Mouse (Mus musculus) mature B cell (primary cell): ENCODE data around the gene Arfip2.

ENCODE experiments used
- in situ Hi-C: fragments of 300-500 bp; cut with MboI; formaldehyde crosslinking; loops from 2 replicates; pipeline ENCODE4 v1.14.3; 2019

The Arfip2 gene

GRCm38 (mm10) chr7:105640233-105640893 lies at the start of gene Arfip2, which contains the start of gene Gm45799:
TSS of gene Arfip2 (minus strand) at chr7:105640416.
TSS of gene Gm45799 (plus strand) at chr7:105640552.
- in situ Hi-C loops = loop anchor here (5.0 kb wide), 1 partner anchor 92 kb away; no protein-coding TSS in a partner anchor

- in situ Hi-C loops = no loop called here
Measured at GRCm38 (mm10) chr7:105685541-105686197, 45.5 kb upstream of the Arfip2 start.

DNA sequence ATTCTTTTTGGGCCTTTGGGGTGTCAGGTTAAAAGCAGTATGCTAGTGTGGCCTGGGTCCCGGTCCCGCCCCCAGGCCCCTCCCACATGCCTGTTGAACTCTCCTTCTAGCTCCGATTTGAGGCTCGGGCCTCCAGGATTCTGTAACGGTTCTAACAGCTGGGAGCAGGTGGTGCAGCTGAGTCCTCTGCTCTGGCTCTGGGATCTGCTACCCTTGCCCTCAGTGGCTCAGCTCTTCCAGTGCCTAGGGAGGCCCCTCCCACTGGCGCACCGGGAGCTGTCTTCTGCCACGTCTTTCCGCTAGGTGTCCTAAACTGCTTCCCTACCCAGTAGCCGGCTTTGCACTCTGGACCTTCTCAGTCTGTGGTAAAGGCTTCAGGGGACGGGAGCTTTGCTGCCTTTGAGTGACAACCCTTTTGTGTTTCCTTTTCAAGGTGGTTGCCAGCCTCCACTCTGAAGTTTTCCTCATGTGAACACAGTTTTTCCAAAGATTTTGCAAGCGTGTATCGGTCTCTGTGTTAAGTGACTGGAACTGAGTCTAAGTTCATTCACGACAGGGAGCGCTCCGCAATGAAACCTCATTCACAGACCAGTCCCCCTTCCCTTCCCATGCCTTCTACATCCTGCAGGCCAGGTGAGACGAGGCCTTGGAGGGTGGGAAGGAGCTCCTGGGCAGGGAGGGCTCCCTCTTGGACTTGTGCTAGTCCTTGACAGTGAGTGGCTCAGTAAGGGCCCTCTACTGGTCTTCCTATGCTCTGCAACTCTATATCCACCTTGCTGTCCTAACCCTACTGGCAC lies 10.6 kb upstream of the Arfip2 start, which contains the start of gene Dnhd1:
Gene Dnhd1, plus strand, starts transcription at position 189 of the 797 bp plus-strand sequence.
- in situ Hi-C loops = no loop called here

DNA sequence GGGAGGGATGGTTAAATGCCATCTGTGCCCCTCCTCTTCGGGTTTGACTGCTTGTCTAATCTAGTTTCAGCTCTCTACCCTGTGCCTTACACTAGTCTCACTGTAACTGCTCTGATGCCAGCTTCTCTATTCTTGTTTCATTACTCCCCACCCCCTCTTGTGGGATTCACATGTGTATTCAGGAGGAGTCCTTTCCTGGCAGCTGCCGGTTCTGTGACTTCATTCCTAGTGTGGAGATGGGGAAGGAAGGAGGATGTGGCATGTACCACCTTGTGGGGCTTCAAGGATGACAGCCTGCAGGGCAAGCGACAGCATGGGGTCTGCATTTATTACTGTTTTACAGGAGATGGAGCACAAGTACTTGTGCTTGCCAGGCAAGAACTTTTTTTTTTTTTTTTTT lies 1.7 kb upstream of the Arfip2 start:
- in situ Hi-C loops = loop anchor here (5.0 kb wide), 1 partner anchor 90 kb away; no protein-coding TSS in a partner anchor

DNA sequence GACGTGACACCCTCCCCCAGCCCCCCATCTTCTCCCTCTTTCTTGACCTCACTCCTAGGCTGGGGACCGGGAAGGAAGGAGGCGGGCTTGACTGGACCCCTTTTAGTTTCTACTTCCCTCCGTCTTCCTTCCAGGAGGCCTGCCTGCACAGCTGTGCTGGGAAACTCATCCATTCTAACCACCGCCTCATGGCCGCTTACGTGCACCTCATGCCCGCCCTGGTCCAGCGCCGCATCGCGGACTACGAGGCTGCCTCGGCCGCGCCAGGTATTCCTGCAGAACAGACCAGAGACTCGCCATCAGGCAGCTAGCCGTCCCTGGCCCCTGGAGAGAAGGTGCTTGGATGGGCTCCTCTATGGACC lies 659 bp upstream of the Arfip2 start:
- in situ Hi-C loops = loop anchor here (5.0 kb wide), 1 partner anchor 91 kb away; no protein-coding TSS in a partner anchor

DNA sequence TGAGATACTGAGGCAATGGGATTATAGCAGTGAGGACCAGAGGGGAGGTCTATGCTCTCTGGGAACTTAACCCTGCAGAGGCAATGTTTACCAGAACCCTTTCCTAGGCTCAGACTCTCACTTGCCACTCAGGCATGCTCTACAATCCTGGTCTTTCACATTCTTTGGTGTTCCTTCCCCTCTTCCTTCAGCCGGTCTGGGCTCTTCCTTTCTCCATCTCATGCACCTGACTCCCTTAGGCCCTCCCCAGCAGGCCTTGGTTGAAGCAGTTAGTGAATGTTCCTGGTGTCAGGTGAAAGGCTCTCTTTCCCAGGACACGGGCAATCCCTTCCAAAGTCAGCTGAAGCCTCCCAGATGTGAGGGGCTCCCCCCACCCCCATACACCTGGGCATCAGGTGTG lies 460 bp downstream of the Arfip2 start, which contains the start of gene Timm10b:
Gene Timm10b, plus strand, starts transcription at position 301 of the 400 bp plus-strand sequence.
- in situ Hi-C loops = loop anchor here (5.0 kb wide), 1 partner anchor 93 kb away; no protein-coding TSS in a partner anchor

GRCm38 (mm10) chr7:105639304-105639703 lies 912 bp downstream of the Arfip2 start:
- in situ Hi-C loops = no loop called here

DNA sequence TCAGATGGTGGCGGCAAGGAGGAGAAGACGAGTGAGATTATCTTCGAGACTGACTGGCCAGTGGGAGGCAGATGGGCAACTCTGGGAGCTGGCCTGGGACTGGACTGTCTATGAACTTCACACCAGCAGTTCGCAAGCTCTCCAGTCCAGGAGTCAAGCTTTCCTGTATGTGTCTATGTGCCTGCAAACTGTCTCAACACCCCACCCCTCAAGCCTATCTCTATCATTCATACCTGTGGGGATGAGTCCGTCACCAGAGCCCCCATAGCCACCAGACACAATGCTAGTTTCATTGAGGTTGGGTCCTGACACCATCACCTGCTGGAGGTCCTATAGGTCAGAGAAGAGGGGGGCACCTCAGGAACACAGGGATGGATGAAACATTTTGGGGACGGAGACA lies 1.4 kb downstream of the Arfip2 start:
- in situ Hi-C loops = no loop called here

GRCm38 (mm10) chr7:105635726-105636125 lies 4.5 kb downstream of the Arfip2 start:
- in situ Hi-C loops = no loop called here

GRCm38 (mm10) chr7:105634272-105634920 lies 5.8 kb downstream of the Arfip2 start:
- in situ Hi-C loops = no loop called here

DNA sequence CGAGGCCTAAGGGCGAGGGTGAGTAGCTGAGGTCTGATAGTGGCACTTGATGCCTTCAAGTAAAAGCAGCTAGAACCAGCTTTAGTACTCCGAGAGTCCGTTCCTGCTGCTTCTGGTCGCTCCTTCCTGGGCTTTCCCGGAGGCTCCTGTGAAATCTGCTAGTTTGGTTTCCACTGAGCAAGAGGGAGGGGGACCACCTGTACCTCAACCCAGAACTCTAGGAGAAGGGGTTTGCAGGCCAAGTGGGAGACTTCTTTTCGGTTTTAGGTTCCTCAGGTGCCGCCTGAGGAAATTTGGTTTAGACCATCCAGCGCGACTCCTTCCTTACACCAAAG lies 6.4 kb downstream of the Arfip2 start:
- in situ Hi-C loops = no loop called here

GRCm38 (mm10) chr7:105633127-105633800 lies 7.0 kb downstream of the Arfip2 start, which contains the start of gene Trim3:
TSS of gene Trim3 (minus strand) at chr7:105633571.
- in situ Hi-C loops = no loop called here

DNA sequence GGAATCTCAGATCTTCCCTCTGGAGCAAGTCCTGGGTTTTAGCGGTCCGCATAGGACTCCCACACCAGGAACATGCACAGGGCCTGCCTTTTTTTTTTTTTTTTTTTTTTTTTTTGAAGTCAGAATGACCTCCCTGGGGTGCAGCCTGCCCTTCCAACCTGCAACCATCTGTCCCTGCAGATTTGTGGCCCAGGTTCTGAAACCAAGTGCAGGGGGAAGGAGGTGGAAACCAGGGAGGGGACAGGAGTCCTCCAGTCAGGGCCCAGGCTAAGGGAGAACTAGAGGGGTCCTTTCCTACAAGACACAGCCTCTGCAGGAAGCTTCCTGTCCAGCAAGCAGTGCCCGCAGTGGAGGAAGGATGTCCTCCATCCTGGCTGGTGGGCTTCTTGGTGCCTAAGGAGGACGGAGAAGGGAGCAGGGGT lies 7.7 kb downstream of the Arfip2 start:
- in situ Hi-C loops = no loop called here

DNA sequence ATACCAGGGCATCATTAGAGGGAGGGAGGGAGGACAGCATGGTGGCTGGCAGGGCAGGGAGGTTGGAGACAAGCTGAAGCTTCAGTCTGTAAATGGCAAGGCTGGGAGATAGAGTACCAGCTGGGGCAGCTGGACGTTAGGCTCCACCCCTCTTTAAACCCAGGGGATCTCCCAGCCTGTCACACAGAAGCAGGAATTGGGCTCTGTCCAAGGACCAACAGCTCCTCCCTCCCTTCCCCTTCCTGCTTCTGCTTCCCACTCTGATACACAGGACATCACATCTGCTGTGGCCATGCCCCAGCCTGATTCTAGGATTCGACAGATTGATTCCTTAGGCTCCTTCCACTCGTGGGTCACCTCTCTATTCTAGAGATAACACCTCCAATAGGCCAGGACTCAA lies 11.6 kb downstream of the Arfip2 start:
- in situ Hi-C loops = no loop called here

GRCm38 (mm10) chr7:105625397-105625796 lies 14.8 kb downstream of the Arfip2 start:
- in situ Hi-C loops = no loop called here

DNA sequence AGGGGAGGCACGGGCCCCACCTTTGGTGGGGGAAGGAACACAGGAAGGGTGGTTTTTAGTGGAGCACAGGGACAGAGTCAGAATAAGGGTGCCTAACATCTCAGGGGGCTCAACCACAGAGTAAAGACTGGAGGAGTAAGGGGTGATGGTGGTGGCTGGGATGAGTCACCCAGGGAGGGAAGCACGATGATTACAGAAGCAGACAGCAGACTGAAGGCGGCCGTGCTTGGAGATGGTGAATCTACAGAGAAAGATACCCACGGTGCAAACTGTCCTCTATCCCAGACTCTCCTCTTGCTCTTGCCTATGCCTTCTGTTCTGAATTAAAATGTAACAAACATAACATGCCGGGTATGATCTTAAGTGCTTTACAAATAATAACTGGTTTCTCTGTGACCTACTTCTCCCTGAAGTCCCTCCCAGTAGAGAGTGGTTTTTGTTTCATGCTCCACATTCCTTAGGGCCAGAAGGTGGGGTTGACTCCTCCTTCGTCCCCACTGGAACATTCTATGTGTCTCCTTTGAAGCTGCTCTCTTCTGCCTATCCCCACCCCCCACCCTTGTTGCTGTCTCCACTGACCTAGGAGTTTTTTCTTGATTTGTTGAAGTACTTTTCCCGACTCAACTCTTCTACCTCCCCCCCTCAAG lies 18.4 kb downstream of the Arfip2 start:
- in situ Hi-C loops = no loop called here

DNA sequence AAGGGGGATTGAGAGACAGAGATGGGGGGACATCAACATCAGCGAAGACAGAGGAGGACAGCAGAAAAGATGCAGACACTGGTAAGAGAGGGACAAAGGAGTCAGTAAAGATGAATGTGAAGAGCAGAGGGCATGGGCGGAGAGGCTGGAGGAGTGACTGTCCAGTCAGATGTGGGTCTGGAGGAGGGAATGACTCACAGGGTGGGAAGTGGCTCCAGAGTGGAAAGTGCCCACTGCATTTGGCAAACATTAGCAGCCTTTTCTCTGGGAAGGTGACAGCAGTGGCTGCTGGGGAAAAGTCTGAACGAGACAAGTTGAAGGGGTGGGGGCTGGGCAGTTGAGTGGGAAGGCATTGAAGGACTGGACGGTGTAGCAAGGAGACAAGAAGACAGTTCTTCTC lies 19.2 kb downstream of the Arfip2 start:
- in situ Hi-C loops = no loop called here

- in situ Hi-C loops = no loop called here
Measured at GRCm38 (mm10) chr7:105619701-105620100, 20.5 kb downstream of the Arfip2 start.

DNA sequence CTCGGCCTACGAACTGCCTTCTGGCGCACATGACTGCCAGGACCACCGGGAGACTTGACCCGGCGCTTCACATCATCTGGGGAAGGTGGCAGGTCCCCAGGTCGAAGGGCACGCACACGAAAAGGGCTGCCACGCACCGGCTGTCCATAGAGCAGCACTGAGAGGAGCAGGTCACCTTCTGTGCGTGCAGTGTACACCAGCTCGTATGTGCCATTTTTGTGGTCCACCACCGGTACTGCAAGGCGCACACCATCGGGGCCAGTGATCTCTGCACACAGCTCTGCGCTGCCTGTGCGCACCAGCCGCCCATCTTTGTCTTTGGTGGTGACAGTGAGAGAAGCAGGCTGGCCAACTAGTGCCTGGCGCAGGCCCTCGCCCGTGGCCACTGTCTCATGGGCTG lies 22.4 kb downstream of the Arfip2 start:
- in situ Hi-C loops = no loop called here

- in situ Hi-C loops = no loop called here
Measured at GRCm38 (mm10) chr7:105616561-105616960, 23.7 kb downstream of the Arfip2 start.

GRCm38 (mm10) chr7:105615720-105616119 lies 24.5 kb downstream of the Arfip2 start:
- in situ Hi-C loops = no loop called here
